Mouse (Mus musculus) ES-Bruce4 (cell line): Measurements from ENCODE around the gene Trib2. TPM values are rescaled to one million over a fixed set of nuclear protein-coding genes. Genes with fewer than 3 reads are reported as not detected.
A peak's percentile ranks its signal among the peaks of the same experiment; 100 is the strongest.

Experiments
- H3K27ac ChIP-seq: 2 replicates; pipeline ENCODE4 v1.5.1; 2012; ENCODE audit warnings: low read length, inconsistent platforms; ENCODE audit not compliant: insufficient read depth
- H3K27me3 ChIP-seq: 2 replicates; pipeline ENCODE4 v1.6.1; 2012; ENCODE audit warnings: mild to moderate bottlenecking, low read length, inconsistent platforms; ENCODE audit not compliant: control insufficient read depth, poor library complexity, insufficient read depth, severe bottlenecking
- H3K36me3 ChIP-seq: 2 replicates; pipeline ENCODE4 v1.6.1; 2012; ENCODE audit warnings: inconsistent platforms, mild to moderate bottlenecking, low read length, moderate library complexity; ENCODE audit not compliant: control insufficient read depth, poor library complexity, insufficient read depth, severe bottlenecking
- H3K4me1 ChIP-seq: one replicate; pipeline ENCODE4 v1.8.1; 2011; ENCODE audit warnings: low read length; ENCODE audit not compliant: control insufficient read depth, insufficient read depth
- H3K4me3 ChIP-seq: 2 replicates; pipeline ENCODE4 v1.5.1; 2011; ENCODE audit warnings: low read depth, mild to moderate bottlenecking, low read length
- H3K9ac ChIP-seq: 2 replicates; pipeline ENCODE4 v1.6.1; 2012; ENCODE audit warnings: low read depth, mild to moderate bottlenecking, inconsistent platforms; ENCODE audit not compliant: poor library complexity, severe bottlenecking
- H3K9me3 ChIP-seq: replicated peaks from 2 replicates; pipeline ENCODE4 v1.6.1; 2012; ENCODE audit warnings: mild to moderate bottlenecking, low read length, inconsistent platforms; ENCODE audit not compliant: control insufficient read depth, poor library complexity, insufficient read depth, severe bottlenecking
- CTCF ChIP-seq: IDR thresholded peaks from one replicate; pipeline ENCODE4 v1.8.1; 2011; ENCODE audit warnings: low read depth, low read length
- EP300 ChIP-seq: IDR thresholded peaks from 2 replicates; pipeline ENCODE4 v1.6.1; 2011; ENCODE audit warnings: low read depth, low read length; ENCODE audit not compliant: insufficient read depth
- POLR2A ChIP-seq: IDR thresholded peaks from one replicate; pipeline ENCODE4 v1.8.1; 2011; ENCODE audit warnings: low read length; ENCODE audit not compliant: insufficient read depth
- polyA plus RNA-seq: library from polyadenylated mRNA; stranded (reverse); fragments of >200 nt; gene quantifications from 2 replicates; pipeline ENCODE4 v1.2.4, GENCODE M21; 2011; ENCODE audit warnings: low read depth; ENCODE audit not compliant: missing spikeins, insufficient read depth, insufficient read length

The Trib2 gene
- polyA plus RNA-seq, 1 experiment = 8.6 TPM

GRCm38 (mm10) chr12:15816254-15816605 lies 492 bp downstream of the Trib2 start:
- H3K36me3 ChIP-seq = no peaks in the 10 kb centered on the region
- no peak for TF ChIP-seq CTCF
- no peak for TF ChIP-seq EP300
- TF ChIP-seq POLR2A = no peak
- peak overlapping the region; percentile 78 for H3K9ac ChIP-seq
- H3K9me3 ChIP-seq = no peaks in the 10 kb centered on the region
- peaks cover 3% of the 10 kb centered on the region for H3K27me3 ChIP-seq
- no peaks in the 10 kb centered on the region for H3K4me1 ChIP-seq
- no peak overlapping the region for H3K27ac ChIP-seq
- peak overlapping the region; percentile 76 for H3K4me3 ChIP-seq

GRCm38 (mm10) chr12:15815576-15816253 lies 1.0 kb downstream of the Trib2 start:
- H3K4me1 ChIP-seq = no peaks in the 10 kb centered on the region
- H3K27me3 ChIP-seq = peaks cover 3% of the 10 kb centered on the region
- peak overlapping the region; percentile 76 for H3K4me3 ChIP-seq
- no peaks in the 10 kb centered on the region for H3K36me3 ChIP-seq
- TF ChIP-seq EP300 = no peak
- no peak for TF ChIP-seq POLR2A
- TF ChIP-seq CTCF = no peak
- no peak overlapping the region for H3K27ac ChIP-seq
- peak overlapping the region; percentile 78 for H3K9ac ChIP-seq
- H3K9me3 ChIP-seq = no peaks in the 10 kb centered on the region

DNA sequence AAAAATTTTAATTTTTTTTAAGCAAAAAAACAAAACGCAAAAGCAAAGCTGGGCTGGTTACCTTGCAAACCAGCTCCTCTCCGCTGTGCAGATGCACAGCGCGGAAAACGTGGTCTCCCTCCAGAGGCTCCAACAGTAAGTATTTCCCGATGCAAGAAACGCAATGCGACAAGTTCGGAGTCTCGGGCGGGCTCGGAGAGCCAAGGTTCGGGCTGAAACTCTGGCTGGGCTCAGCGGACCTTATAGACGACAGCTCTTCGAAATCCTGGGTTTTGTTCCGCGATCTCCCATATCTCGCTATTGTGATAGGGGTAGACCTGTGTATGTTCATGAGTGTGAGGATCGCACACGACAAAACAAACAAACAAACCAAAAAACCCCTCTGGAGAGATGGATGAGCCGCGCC lies 1.5 kb downstream of the Trib2 start:
- Histone ChIP-seq H3K9ac (peak overlapping the region; percentile 78), H3K4me3 (peak overlapping the region; percentile 76), H3K27ac (no peak overlapping the region), H3K4me1 (no peaks in the 10 kb centered on the region), H3K9me3 (no peaks in the 10 kb centered on the region), H3K36me3 (no peaks in the 10 kb centered on the region), H3K27me3 (peaks cover 3% of the 10 kb centered on the region)
- no peak for TF ChIP-seq POLR2A
- TF ChIP-seq EP300 = no peak
- no peak for TF ChIP-seq CTCF

GRCm38 (mm10) chr12:15814249-15815081 lies 2.3 kb downstream of the Trib2 start:
- Histone ChIP-seq H3K4me1 (no peaks in the 10 kb centered on the region), H3K4me3 (peak overlapping the region; percentile 76), H3K27ac (peak overlapping the region; percentile 53), H3K27me3 (peaks cover 3% of the 10 kb centered on the region), H3K9me3 (no peaks in the 10 kb centered on the region), H3K9ac (peak overlapping the region; percentile 78), H3K36me3 (no peaks in the 10 kb centered on the region)
- no peak for TF ChIP-seq CTCF
- no peak for TF ChIP-seq POLR2A
- TF ChIP-seq EP300 = 0 out of 2 replicates have a peak, but pooled peaks have one; percentile 57

DNA sequence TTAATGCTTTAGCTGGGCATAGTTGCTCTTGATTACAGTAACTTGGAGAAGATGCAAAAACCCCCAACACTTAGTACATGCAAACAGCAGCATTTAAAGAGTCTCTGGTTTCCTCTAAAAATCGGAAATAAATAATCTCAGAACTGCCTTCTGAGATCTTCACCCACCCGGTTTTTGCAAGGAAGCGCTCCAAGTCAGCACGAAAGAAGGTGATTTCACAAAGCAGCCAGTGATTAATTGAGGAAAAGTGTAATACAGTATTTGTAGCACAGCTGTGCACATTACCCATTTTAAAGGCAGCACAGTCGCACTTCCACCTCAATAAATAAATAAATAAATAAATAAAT lies 2.9 kb downstream of the Trib2 start:
- H3K4me3 ChIP-seq = no peak overlapping the region
- H3K36me3 ChIP-seq = no peaks in the 10 kb centered on the region
- no peak overlapping the region for H3K27ac ChIP-seq
- no peak overlapping the region for H3K9ac ChIP-seq
- no peaks in the 10 kb centered on the region for H3K9me3 ChIP-seq
- H3K27me3 ChIP-seq = peaks cover 3% of the 10 kb centered on the region
- no peaks in the 10 kb centered on the region for H3K4me1 ChIP-seq
- TF ChIP-seq CTCF = no peak
- TF ChIP-seq POLR2A = no peak
- TF ChIP-seq EP300 = no peak
